Mouse (Mus musculus): ENCODE measurements around the gene Ppfia1.

The Ppfia1 gene

GRCm38 (mm10) chr7:144550811-144551210 lies 2.7 kb downstream of the Ppfia1 start:
- in situ Hi-C loops (cut with MboI, MseI), result loop anchor here (10.0 kb wide), 1 partner anchor 716 kb away; no protein-coding TSS in a partner anchor

GRCm38 (mm10) chr7:144549904-144550566 lies 3.5 kb downstream of the Ppfia1 start:
- in situ Hi-C loops (cut with MboI, MseI), result loop anchor here (10.0 kb wide), 1 partner anchor 715 kb away; no protein-coding TSS in a partner anchor

GRCm38 (mm10) chr7:144545231-144545630 lies 8.3 kb downstream of the Ppfia1 start:
- in situ Hi-C loops (cut with MboI, MseI), result no loop called here

GRCm38 (mm10) chr7:144541351-144541750 lies 12.2 kb downstream of the Ppfia1 start:
- in situ Hi-C loops (cut with MboI, MseI), result no loop called here

GRCm38 (mm10) chr7:144539146-144539545 lies 14.4 kb downstream of the Ppfia1 start:
- in situ Hi-C loops (cut with MboI, MseI), result no loop called here

- in situ Hi-C loops (cut with MboI, MseI), result no loop called here
Measured at GRCm38 (mm10) chr7:144538030-144538644, 15.4 kb downstream of the Ppfia1 start.

GRCm38 (mm10) chr7:144536367-144536766 lies 17.2 kb downstream of the Ppfia1 start:
- in situ Hi-C loops (cut with MboI, MseI), result no loop called here

- in situ Hi-C loops (cut with MboI, MseI), result no loop called here
Measured at GRCm38 (mm10) chr7:144534773-144535172, 18.8 kb downstream of the Ppfia1 start.

GRCm38 (mm10) chr7:144531585-144532378 lies 21.7 kb downstream of the Ppfia1 start:
- in situ Hi-C loops (cut with MboI, MseI), result no loop called here

GRCm38 (mm10) chr7:144529851-144530250 lies 23.7 kb downstream of the Ppfia1 start:
- in situ Hi-C loops (cut with MboI, MseI), result no loop called here

- in situ Hi-C loops (cut with MboI, MseI), result no loop called here
Measured at GRCm38 (mm10) chr7:144527723-144528221, 25.8 kb downstream of the Ppfia1 start.

- in situ Hi-C loops (cut with MboI, MseI), result no loop called here
Measured at GRCm38 (mm10) chr7:144526649-144527048, 26.9 kb downstream of the Ppfia1 start.

- in situ Hi-C loops (cut with MboI, MseI), result no loop called here
Measured at GRCm38 (mm10) chr7:144524427-144525191, 28.9 kb downstream of the Ppfia1 start.

- in situ Hi-C loops (cut with MboI, MseI), result no loop called here
Measured at GRCm38 (mm10) chr7:144523415-144523814, 30.1 kb downstream of the Ppfia1 start.

- in situ Hi-C loops (cut with MboI, MseI), result no loop called here
Measured at GRCm38 (mm10) chr7:144521927-144522326, 31.6 kb downstream of the Ppfia1 start.

- in situ Hi-C loops (cut with MboI, MseI), result no loop called here
Measured at GRCm38 (mm10) chr7:144519852-144520251, 33.7 kb downstream of the Ppfia1 start.

- in situ Hi-C loops (cut with MboI, MseI), result no loop called here
Measured at GRCm38 (mm10) chr7:144516711-144517110, 36.8 kb downstream of the Ppfia1 start.

GRCm38 (mm10) chr7:144509090-144509489 lies 44.4 kb downstream of the Ppfia1 start:
- in situ Hi-C loops (cut with MboI, MseI), result no loop called here

GRCm38 (mm10) chr7:144506807-144507206 lies 46.7 kb downstream of the Ppfia1 start:
- in situ Hi-C loops (cut with MboI, MseI), result no loop called here

GRCm38 (mm10) chr7:144503959-144504358 lies 49.6 kb downstream of the Ppfia1 start:
- in situ Hi-C loops (cut with MboI, MseI), result no loop called here

- in situ Hi-C loops (cut with MboI, MseI), result no loop called here
Measured at GRCm38 (mm10) chr7:144492931-144493330, 60.6 kb downstream of the Ppfia1 start.
